ENCODE assay signal across 21 mouse cellular contexts in the genomic region with DNA sequence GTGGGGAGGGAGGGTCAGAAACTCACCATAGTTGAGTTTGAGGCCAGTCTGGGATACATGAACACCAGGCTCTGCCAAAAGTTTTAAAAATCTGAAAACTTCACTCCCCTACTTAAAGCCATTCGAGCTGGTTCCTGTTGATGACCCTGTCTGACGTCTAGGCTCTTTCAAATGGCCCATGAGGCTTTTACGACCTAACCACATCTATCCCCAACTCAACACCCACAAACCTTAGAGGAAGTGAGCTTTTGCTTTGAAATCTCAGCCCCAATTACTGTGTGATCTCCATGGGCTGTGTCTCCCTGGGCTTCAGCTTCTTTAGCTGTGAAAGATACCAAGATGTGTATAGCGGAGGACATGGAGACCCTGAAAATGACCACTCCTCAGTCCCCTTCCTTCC. TPM values are rescaled to one million over a fixed set of nuclear protein-coding genes. Genes with fewer than 3 reads are reported as not detected.
DNase-seq lines count a peak whose midpoint lies in the region; ATAC-seq and TF ChIP-seq lines count a peak whose summit lies in the region.
"Had no signal": no experiment of that assay in that cellular context is flagged by ENCODE, and none has a peak within 500 bp of the region (broad histone marks: within the 10 kb centered on the region; RNA-seq: fewer than 3 reads in every experiment).

No protein-coding gene starts in this region.

- H3K4me1 ChIP-seq in thymus, adult 2 months (replicated peaks; ENCODE audit: control insufficient read depth, insufficient read depth, low read length), result peaks cover 21% of the 10 kb centered on the region
- peaks cover 9% of the 10 kb centered on the region; the same call in 1 of the 2 replicates for H3K4me1 ChIP-seq in kidney, embryonic 14.5 days (ENCODE audit: control insufficient read depth, insufficient read depth, low read length)

- H3K27ac ChIP-seq in thymus, adult 2 months (ENCODE audit: control insufficient read depth, insufficient read depth, low read length), result no peak overlapping the region
- no peak overlapping the region for H3K27ac ChIP-seq in kidney, embryonic 14.5 days (ENCODE audit: low read depth, low read length)
- H3K27ac ChIP-seq: heart, embryonic 15.5 days; hindbrain, postnatal 0 days; liver, embryonic 13.5 days; macrophage; midbrain, embryonic 12.5 days had no signal

- no peak overlapping the region for H3K4me3 ChIP-seq in thymus, adult 2 months (ENCODE audit: control insufficient read depth, insufficient read depth, low read length)
- H3K4me3 ChIP-seq in kidney, embryonic 14.5 days (ENCODE audit: low read length), result no peak overlapping the region

- no peak overlapping the region for H3K4me2 ChIP-seq in kidney, embryonic 14.5 days (replicated peaks; ENCODE audit: low read depth, low read length)

- TF ChIP-seq POLR2A in thymus, adult 2 months (IDR thresholded peaks at IDR 0.05; ENCODE audit: control insufficient read depth, extremely low read depth, insufficient read depth, low read length, poor library complexity), result no peak

- 21% methylated on average over 4 of the region's 4 CpGs for WGBS in thymus, adult 2 months
- WGBS in kidney, embryonic 14.5 days, result 56% methylated on average over 4 of the region's 4 CpGs

- no peak for TF ChIP-seq CTCF in thymus, adult 2 months (IDR thresholded peaks at IDR 0.05; ENCODE audit: borderline replicate concordance, control insufficient read depth, extremely low read depth, insufficient read depth, low read length, poor library complexity)

- ATAC-seq in activated CD4-positive, CD25-positive, alpha-beta regulatory T cell, adult 4 months, result peak; percentile 80
- peak; percentile 33; the same call in 1 of the 2 replicates for ATAC-seq in megakaryocyte, adult 5-6 weeks (ENCODE audit: poor library complexity, severe bottlenecking)
- ATAC-seq in kidney, embryonic 14.5 days (ENCODE audit: low FRiP score, low TSS enrichment), result no peak

- no peaks in the 10 kb centered on the region for H3K27me3 ChIP-seq in thymus, adult 2 months (ENCODE audit: control insufficient read depth, insufficient read depth, low read length)
- no peaks in the 10 kb centered on the region for H3K27me3 ChIP-seq in kidney, embryonic 14.5 days (ENCODE audit: control insufficient read depth, insufficient read depth, low read length)
- H3K27me3 ChIP-seq: embryonic facial prominence, embryonic 15.5 days; heart, embryonic 15.5 days; liver, embryonic 13.5 days had no signal

- H3K9ac ChIP-seq in kidney, embryonic 14.5 days (ENCODE audit: low read depth, low read length), result no peak overlapping the region

- H3K9me3 ChIP-seq in kidney, embryonic 14.5 days (ENCODE audit: control insufficient read depth, low read length), result no peaks in the 10 kb centered on the region
- H3K9me3 ChIP-seq: embryonic facial prominence, embryonic 15.5 days; heart, embryonic 15.5 days; hindbrain, embryonic 10.5 days; liver, embryonic 13.5 days; midbrain, embryonic 12.5 days had no signal

- DNase-seq in thymus, adult 2 months, result peak; percentile 12
- DNase-seq in thymus, postnatal 36 days, result no peak
- no peak for DNase-seq in kidney, postnatal 4 days
- no peak for DNase-seq in spleen, adult 18-20 months
- DNase-seq: B cell, adult 2 months; cerebellum, adult 18-20 months; cerebellum, postnatal 25 days; gastrocnemius, postnatal 14 days; kidney, adult 18-20 months; kidney, postnatal 36 days; liver, embryonic 13.5 days; lung, embryonic 14.5 days had no signal

- H3K36me3 ChIP-seq in thymus, adult 2 months (ENCODE audit: control insufficient read depth, insufficient read depth, low read length), result no peaks in the 10 kb centered on the region
- H3K36me3 ChIP-seq in kidney, embryonic 14.5 days (ENCODE audit: control insufficient read depth, insufficient read depth, low read length), result no peaks in the 10 kb centered on the region
- H3K36me3 ChIP-seq: embryonic facial prominence, embryonic 15.5 days; heart, embryonic 15.5 days; hindbrain, embryonic 10.5 days; midbrain, embryonic 12.5 days had no signal

RNA-seq across cellular contexts. Expression of gene Ttc21a, which starts 1.1 kb away (rescaled TPM):
- 0.18 and 0.29 TPM in 2 replicates for polyA plus RNA-seq in thymus, adult 2 months (2012; rRNA removed)
- polyA plus RNA-seq in activated CD4-positive, CD25-positive, alpha-beta regulatory T cell, adult 4 months (2017; shearing (Covaris generic)), result not detected
- 0.22 and 0.41 TPM in 2 replicates for total RNA-seq in megakaryocyte, adult 5-6 weeks (2015)
- total RNA-seq in megakaryocyte, adult 5-6 weeks (2017), result 0.28 and 0.55 TPM in 2 replicates
- polyA plus RNA-seq in kidney, embryonic 14.5 days (2014; fragmentation: Nextera tagmentation; extraction: Ambion mirVana), result 0.06 and 0.19 TPM in 2 replicates
- total RNA-seq: gastrocnemius, postnatal 14 days had no signal

RNA-seq across cellular contexts. Expression of gene Gorasp1, which starts 1.1 kb away (rescaled TPM):
- polyA plus RNA-seq in thymus, adult 2 months (2012; rRNA removed), result 10.8 and 11.0 TPM in 2 replicates
- polyA plus RNA-seq in activated CD4-positive, CD25-positive, alpha-beta regulatory T cell, adult 4 months (2017; shearing (Covaris generic)), result 1 to 10 TPM; 3.9 to 4.6 TPM
- total RNA-seq in megakaryocyte, adult 5-6 weeks (2015), result 3.2 and 4.5 TPM in 2 replicates
- total RNA-seq in megakaryocyte, adult 5-6 weeks (2017), result 2.3 and 3.9 TPM in 2 replicates
- 17.8 and 22.1 TPM in 2 replicates for polyA plus RNA-seq in kidney, embryonic 14.5 days (2014; fragmentation: Nextera tagmentation; extraction: Ambion mirVana)

RNA-seq across cellular contexts. Expression of gene Wdr48, which starts 43.8 kb away (rescaled TPM):
- 78.9 and 90.5 TPM in 2 replicates for polyA plus RNA-seq in thymus, adult 2 months (2012; rRNA removed)
- 10 to 100 TPM; 34.4 to 34.5 TPM for polyA plus RNA-seq in activated CD4-positive, CD25-positive, alpha-beta regulatory T cell, adult 4 months (2017; shearing (Covaris generic))
- 49.1 and 62.1 TPM in 2 replicates for total RNA-seq in megakaryocyte, adult 5-6 weeks (2015)
- total RNA-seq in megakaryocyte, adult 5-6 weeks (2017), result 40.8 and 56.3 TPM in 2 replicates
- polyA plus RNA-seq in kidney, embryonic 14.5 days (2014; fragmentation: Nextera tagmentation; extraction: Ambion mirVana), result 41.8 and 58.4 TPM in 2 replicates

RNA-seq across cellular contexts. Expression of gene Csrnp1, which starts 46.0 kb away (rescaled TPM):
- 283 and 325 TPM in 2 replicates for polyA plus RNA-seq in thymus, adult 2 months (2012; rRNA removed)
- 10 to 100 TPM; 29.0 to 41.9 TPM for polyA plus RNA-seq in activated CD4-positive, CD25-positive, alpha-beta regulatory T cell, adult 4 months (2017; shearing (Covaris generic))
- 7.9 and 11.6 TPM in 2 replicates for total RNA-seq in megakaryocyte, adult 5-6 weeks (2015)
- 11.8 and 12.5 TPM in 2 replicates for total RNA-seq in megakaryocyte, adult 5-6 weeks (2017)
- polyA plus RNA-seq in kidney, embryonic 14.5 days (2014; fragmentation: Nextera tagmentation; extraction: Ambion mirVana), result 1.9 and 3.9 TPM in 2 replicates
